Mouse (Mus musculus) brain, adult 2 months (tissue): ENCODE measurements around the gene Ppp4r3a.
A peak's percentile ranks its signal among the peaks of the same experiment; 100 is the strongest.
"Not testable (repeated sequence)": the region's sequence is repeated elsewhere in the genome, so short reads cannot be mapped to it uniquely, and the experiment has no call there.

Experiments used
- DNase-seq: peaks from one replicate; pipeline ENCODE4 v3.0.0; 2011; ENCODE audit warnings: low read depth, low spot score

Ppp4r3a gene

DNA sequence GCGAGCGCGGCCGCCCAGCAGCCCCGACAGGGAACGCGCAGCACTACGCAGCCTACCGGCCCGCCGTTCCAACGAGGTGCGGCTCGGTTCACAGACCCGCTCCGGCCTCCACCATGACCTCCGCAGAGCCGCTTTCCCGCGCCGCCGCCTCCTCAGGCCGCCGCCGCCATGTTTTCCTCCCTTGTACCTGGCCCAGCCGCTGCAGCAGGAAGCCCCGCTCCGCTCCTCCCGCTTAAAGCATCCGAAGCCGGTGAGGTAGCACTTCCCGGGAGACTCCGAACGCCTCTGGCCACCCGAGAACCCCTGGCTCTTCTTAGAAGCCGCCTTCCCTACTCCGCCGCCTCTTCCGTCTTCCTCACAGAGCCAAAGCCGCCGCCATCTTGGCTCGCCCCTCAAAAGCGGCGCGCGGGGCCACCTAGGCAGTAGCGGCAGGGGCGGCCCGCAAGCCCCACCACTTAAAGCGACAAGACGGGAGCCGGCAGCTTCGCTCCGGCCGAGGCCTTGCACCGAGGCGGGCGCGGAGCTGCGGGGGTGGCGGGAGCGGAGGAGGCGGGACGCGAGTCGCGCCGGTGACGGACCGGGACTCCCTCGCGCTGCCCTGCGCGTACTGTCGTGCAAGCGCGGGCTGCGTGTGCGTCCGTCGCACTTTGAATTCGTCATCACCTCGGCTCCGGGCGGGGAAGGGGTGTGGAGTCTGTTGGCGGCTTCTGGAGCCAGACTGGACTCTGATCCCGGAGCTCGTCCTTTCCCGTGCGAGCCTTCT lies at the start of gene Ppp4r3a:
Gene Ppp4r3a, minus strand, starts transcription at position 627 of the 763 bp plus-strand sequence.
- peak; percentile 99 for DNase-seq

DNA sequence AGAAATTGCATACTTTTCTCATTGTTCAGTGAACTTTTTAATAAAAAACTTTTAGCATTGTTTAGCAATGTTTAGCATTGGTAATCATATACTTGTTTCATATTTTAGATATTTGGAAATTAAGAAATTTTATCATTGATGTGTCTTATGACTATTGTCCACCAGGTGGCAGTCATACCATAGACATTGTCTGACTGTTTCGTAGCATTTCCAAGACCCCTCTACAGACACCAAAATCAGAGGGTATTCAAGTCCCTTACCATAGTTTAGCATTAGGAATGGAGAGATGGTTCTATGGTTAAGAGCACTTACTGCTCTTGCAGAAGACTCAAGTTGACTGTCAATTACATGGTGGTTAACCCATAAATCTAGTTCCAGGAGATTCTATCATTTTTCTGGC lies 39.5 kb upstream of the Ppp4r3a start:
- peak; percentile 2 for DNase-seq

DNA sequence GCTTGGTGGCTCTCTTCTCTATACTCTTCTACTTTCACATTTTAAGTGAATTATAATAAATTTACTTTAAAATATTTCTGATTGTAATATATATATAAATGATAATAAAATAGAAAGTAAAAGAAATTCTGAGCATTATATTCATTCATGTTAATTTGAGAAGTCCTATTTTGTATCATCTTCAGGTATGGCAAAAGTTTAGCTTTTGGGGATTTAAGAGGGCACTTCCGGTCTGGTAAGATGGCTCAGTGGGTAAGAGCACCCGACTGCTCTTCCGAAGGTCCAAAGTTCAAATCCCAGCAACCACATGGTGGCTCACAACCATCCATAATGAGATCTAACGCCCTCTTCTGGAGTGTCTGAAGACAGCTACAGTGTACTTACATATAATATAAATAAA lies 38.6 kb upstream of the Ppp4r3a start:
- not testable (repeated sequence) for DNase-seq

DNA sequence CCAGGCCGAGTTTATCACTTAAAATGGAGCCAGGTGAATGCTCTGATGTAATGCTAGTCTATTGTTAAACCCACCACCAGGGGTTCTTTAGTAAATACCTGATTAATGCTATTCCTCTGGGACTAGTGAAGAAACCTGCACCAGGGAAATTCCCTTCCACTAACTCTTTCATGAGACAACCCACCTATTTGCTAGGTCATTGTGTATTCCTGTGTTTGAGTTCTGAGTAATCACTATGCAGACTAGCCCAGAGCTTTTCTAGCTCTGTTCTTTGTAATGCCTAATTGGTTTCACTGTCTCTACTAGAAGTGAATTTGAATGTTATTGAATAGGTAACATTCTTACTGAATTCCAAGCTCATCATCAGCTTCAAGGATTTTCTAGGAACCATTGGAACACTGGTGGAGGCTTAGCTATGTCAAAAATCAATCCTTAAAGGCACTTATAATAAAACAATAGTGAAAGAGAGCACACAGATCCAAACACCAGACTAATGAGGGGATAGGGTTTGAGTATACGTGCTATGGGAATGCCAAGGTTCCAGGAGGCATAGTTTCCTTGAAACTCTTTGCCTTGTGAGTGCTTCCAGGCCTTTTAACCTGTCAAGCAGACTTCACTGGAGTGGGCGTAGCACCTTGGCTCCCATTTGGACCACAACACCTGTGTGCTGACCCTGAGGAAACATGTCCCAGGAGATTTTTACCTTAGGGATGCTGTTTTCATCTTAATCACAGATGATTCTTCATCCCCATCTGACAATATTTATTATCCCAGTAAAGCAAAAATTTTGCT lies 26.5 kb upstream of the Ppp4r3a start:
- DNase-seq = not testable (repeated sequence)

DNA sequence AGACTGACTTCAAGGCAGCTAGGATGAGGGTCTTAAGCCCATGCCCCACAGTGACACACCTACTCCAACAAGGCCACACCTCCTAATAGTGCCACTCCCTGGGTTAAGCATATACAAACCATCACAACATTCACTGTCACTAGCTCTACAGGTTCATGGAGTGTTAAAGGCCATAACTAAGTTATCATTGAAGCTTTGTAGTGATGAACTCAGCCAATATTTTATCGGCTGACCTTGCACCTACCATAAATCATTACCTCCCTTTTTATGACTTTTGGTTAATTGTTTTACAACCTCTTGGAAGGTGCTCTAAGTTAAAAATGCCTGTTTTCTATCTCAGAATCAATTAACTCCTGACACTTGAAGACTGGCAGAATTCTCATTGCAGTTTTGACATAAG lies 24.2 kb upstream of the Ppp4r3a start:
- DNase-seq = no peak

DNA sequence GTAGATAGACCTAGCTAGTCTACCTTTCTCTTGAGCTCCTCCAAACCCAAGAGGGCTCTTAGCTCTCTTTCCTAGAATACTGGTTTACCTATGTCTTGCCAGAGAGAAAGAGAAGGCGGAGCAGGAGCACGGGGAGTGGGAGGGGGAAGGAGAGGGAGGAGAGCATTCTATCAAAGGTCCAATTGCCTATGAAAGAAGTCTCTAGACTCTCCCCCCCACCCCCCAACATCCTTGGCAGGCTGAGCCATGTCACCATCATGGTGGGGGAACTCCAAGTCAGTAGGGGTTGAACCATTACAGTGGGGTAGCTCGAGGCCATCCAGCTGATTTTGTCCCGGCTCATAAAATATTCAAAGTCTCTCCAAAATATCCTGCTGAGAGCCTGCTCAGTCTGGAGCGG lies 22.1 kb upstream of the Ppp4r3a start:
- no peak for DNase-seq

DNA sequence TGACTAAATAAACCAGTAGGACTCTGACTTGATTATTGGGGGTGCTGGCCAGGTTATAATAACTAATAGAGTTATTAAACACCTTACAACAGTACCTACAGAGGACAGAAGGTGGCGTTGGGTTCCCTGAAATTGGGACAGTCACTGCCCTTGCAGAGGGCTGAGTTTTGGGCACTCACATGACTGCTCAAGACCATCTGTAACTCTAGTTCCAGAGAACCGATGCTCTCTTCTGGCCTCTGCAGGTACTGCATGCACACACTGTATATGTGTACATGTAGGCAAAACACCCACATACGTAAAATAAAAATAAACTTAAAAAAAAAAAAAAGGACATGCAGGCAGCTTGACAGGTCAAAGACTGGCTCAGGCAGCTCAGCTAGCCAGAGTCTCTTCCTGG lies 19.1 kb upstream of the Ppp4r3a start:
- peak; percentile 28 for DNase-seq

DNA sequence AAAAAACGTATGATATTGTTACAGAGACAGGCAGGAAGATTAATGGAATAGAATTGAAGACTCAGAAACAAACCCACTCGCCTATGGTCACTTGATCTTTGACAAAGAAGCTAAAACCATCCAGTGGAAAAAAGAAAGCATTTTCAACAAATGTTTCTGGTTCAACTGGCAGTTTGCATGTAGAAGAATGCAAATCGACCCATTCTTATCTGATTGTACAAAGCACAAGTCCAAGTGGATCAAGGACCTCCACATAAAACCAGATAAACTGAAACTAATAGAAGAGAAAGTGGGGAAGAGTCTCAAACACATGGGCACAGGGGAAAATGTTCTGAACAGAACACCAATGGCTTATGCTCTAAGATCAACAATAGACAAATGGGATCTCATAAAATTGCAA lies 10.2 kb upstream of the Ppp4r3a start:
- DNase-seq = not testable (repeated sequence)

DNA sequence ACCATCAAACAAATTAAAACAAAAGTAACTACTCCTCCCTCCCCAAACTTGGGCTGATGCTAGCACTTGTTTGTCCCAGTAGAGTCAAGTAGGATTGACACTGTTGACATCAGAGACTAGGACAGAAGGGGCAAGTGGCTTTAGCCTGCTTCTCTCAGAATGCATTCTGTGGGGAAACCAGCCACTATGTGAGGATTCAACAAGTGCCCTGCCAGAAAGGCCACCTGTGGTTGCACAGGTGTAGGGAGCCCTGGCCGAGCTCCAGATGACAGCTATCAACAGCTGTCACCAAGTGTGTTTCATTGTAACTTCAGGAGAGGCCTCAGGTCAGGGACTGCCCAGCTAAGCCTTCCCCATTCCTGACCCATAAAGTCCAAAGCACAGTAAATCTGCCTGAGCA lies 6.5 kb upstream of the Ppp4r3a start:
- DNase-seq = no peak

DNA sequence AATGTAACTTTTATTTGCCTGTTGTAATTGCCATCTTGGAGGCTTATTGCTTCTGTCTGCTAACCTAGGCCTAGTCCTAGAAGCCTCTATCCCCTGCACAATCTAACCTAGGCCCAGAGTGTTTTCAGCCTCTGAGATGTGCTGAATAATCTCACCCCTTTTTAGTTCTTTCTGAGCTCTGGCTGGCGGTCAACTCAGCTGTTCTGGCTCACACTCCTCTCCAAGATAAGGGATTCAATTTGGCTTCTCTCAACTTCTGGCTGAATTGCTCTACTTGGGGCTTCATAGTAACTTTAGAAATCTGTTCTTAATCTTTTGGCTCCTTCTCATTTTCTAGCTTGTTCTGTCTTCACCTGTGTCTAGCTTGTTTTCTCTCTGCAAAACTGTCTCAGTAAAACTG lies 3.9 kb upstream of the Ppp4r3a start:
- no peak for DNase-seq

DNA sequence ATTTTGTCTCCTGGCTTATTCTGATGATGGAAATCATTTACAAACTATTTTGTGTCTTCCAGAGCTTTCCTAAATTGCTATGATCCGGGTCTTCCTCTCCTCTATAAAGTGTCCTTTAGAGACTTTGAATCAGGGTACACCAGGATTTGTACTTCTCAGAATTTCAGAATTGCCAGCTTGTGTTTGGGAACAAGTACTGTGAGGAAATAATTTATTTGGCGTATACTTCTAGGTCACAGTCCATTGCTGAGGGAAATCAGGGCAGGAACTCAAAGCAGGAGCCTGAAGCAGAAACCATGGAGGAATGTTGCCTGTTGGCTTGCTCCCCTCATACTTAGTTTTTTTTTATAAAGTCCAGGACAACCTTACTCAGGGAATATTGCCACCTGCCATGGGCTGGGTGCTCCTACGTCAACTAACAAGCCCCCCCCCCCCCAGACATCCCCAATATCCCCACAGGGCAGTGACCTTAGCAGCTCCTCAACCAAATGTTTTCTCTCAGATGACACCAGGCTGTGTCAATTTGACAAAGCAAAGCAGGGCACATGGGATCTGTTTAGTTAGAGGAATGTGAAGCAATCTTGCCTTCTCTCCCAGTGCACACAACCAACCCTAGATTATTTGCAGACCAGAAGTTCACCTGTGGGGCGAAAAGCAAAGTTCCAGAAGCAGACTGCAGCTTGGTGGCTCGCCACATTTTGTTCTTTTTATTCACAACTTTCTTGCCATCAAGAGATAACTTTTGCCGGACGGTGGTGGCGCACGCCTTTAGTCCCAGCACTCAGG lies 1.6 kb upstream of the Ppp4r3a start:
- no peak for DNase-seq

DNA sequence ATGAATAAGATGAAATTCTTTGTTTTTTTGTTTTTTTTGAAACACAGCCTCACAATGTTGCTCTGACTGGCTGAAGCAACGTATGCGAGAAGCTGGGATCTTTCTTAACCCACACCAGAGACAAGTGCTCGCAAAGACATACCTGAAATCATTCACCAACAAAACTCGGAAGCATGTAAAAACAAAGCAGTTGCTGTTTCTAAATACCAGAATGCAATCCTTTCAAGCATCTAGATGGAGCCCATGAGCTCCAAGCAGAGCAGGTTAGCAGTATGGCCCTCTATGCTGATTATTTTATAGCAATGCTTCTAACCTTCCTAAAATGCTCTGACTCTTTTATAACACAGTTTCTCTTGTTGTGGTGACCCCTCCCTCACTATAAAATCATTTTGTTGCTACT lies 735 bp upstream of the Ppp4r3a start:
- DNase-seq = peak; percentile 25

DNA sequence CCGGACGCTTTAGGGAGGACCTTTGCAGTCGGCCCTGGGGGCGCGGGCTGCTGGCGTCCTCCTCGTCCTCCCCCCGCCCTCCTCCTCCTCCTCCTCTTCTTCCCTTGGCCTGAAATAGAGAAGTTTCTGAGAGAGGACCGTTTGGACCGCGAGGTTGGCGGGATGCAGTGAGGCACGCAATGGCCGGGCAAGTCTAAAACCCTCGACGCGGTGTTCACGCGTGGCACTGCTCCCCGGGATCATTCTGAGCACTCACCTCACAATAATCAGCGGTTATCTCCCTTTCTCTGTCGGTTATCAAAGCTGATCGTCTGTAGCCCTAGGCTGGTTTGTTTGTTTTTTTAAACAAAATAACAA lies 315 bp upstream of the Ppp4r3a start:
- DNase-seq = no peak

DNA sequence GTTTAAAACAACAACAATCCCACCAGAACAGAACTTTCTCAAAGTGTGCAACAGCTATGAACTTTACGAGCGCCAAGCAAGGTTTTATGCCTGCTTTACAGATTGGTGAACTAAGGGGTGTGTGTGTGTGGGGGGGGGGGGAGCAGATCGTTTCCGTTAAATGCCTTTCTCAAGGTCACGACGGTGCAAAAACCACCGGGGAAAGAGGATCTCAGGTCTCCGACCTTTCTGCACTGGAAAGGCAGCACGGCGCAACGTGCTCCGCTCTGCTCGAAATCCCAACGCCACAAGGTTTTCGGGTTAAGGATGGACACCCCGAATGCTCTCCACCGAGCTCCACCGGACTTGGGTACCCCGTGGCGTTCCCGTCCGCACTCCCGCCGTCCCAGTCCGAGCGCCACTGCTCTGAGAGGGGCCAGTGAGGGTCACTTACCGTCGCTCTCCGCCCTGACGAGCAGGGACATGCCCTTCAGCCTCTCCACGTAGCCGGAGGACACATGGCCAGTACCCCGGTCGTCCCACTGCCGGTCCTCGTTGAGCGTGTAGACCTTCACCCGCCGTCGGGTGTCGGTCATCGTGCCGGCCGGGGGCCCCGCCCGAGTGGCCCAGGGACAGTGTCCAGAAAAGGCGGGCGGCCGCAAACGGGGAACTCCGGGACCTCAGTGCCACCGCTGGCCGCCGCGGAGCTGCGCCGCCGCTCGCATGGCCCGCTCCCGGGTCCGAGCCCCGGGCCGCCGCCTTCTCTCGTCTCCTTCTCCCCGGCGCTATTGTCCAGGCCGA lies 1.0 kb downstream of the Ppp4r3a start:
- DNase-seq = no peak

DNA sequence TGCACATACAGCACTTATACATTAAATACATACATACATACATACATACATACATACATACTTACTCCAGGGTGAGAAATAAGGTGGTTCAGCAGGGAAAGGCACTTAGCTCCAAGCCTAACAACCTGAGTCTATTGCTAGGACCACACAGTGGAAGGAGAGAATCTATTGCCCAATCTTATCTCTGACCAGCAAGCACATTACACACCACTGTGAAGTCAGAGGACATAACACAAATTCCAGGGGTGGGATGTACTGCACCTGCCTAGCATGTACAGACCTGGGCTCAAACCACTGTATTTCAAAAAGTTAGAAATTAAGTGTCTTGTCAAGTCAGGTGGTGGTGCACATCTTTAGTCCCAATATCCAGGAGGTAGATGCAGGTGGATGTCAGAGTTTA lies 5.5 kb downstream of the Ppp4r3a start:
- no peak for DNase-seq

DNA sequence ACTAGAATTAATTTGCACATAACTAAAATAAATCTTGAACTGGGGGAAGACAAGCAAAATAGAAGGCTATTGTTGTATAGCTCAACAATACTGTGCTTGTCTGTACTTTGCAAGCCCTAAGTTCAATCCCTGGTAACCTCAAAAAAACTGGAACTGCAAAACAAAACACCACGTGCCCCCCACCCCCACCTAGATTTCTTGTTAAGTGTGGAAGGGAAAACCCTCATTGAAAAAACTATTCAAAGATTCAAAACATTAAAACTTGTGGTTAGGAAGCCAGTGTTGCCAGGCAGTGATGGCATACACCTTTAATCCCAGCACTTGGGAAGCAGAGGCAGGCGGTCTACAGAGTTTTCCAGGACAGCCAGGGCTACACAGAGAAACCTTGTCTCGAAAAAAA lies 8.1 kb downstream of the Ppp4r3a start:
- DNase-seq = no peak

DNA sequence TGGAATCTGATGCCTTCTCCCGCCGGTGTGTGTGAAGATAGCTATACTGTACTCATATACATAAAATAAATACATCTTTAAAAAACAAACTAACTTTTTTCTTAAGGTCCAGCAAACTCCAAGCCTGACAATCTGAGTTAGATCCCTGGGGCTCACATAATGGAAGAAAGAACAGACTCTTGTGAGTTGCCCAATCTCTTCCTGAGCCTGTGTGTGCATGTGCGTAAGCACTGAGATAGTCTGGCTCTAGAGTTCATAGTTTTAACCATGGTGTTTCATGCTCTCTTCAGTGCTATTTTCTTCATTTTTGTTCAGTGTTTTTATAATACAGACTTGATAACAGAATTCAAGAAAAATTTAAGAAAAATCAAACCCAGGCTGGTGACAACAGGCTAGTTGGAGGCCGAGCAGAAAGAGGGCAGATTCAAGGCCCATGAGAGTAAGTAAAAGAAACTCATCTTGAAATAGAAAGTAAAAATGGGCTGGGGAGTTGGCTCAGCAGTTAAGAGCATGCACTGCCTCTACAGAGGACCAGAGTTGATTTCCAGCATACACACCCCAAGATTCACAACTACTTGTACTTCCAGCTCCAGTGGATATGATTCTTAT lies 8.6 kb downstream of the Ppp4r3a start:
- DNase-seq = no peak

DNA sequence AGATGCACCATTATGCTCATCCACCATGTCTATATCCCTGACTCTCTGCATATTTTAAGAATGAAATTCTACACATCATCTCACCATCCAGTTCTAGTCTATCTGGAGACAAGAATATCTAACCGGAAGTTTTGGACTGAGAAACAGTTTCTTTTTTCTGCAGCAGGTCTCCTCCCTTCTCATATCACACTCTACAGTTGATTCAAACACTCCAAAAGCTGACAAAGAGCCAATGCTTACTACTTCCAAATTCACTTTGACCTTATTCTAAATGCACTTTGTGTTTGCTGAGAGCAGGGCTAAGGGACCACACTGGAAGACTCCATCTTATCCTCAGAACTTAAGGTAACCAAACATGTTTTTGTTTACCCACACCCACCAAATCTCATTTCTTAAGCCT lies 13.7 kb downstream of the Ppp4r3a start:
- DNase-seq = no peak

DNA sequence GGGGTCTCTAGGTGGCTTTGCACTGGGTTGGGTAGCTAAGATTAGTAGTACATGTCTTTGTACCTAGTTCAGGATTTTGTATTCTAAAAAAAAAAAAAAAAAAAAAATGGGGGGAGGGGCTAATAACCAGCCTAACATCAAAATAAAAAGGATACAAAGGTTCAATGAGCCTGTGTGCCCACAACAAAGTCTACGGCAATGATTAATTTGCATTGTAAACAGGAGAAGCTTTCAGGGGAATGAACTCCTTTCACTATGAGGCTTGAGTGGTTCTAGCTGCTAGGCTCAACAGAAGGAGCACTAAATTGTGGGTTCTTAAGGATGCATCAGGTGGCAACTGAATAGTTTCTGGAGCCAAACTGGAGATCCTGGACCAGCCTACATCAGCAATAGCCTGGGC lies 17.2 kb downstream of the Ppp4r3a start:
- no peak for DNase-seq

DNA sequence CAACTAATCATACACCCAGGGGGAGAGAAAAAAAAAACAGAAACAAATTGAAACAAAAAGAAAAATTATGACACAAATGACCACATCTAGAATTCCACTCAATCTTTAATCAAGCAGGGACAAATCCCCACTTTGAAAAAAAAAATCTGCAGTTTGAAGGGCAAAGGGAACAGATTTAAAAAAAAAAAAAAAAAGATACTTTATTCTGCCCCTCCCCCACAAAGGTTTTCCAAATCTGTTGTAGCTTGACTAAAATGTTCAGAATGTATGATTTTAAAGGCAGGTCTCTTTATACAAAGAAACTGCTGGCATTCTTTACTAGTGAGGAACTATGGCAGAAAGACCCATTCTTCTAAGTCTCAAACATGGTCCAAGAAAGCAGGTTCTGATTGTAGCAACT lies 43.5 kb downstream of the Ppp4r3a start:
- no peak for DNase-seq
